Mouse (Mus musculus) urinary bladder, adult 2 months (tissue): ENCODE data around the gene Mtfmt. TPM values are rescaled to one million over a fixed set of nuclear protein-coding genes. Genes with fewer than 3 reads are reported as not detected.

Experiments
- DNase-seq: peaks from one replicate; pipeline ENCODE4 v3.0.0; 2022; ENCODE audit warnings: low spot score
- polyA plus RNA-seq: library from polyadenylated mRNA; depleted of rRNA; stranded (reverse); fragments of >200 nt; gene quantifications from 2 replicates; pipeline ENCODE4 v1.2.3, GENCODE M21; 2012

The Mtfmt gene
- polyA plus RNA-seq, 1 experiment, result 21.9 TPM

- DNase-seq, result no peak
These were observed 8.1 kb upstream of the Mtfmt start for GRCm38 (mm10) chr9:65427511-65427910.

GRCm38 (mm10) chr9:65428003-65428402, 7.6 kb upstream of the Mtfmt start:
- DNase-seq, result no peak

GRCm38 (mm10) chr9:65430401-65430800, 5.2 kb upstream of the Mtfmt start:
- DNase-seq, result no peak

GRCm38 (mm10) chr9:65430921-65431320, 4.7 kb upstream of the Mtfmt start:
- no peak for DNase-seq

- peak; percentile 57 for DNase-seq
These were observed 3.3 kb upstream of the Mtfmt start for GRCm38 (mm10) chr9:65432236-65432635.

GRCm38 (mm10) chr9:65434140-65434539, 1.4 kb upstream of the Mtfmt start:
- no peak for DNase-seq

- no peak for DNase-seq
These were observed 371 bp upstream of the Mtfmt start for GRCm38 (mm10) chr9:65435211-65435610.

- DNase-seq, result no peak
These were observed 9.1 kb downstream of the Mtfmt start for GRCm38 (mm10) chr9:65444692-65445091.

GRCm38 (mm10) chr9:65447951-65448350, 12.4 kb downstream of the Mtfmt start:
- no peak for DNase-seq

- DNase-seq, result no peak
These were observed 23.4 kb downstream of the Mtfmt start for GRCm38 (mm10) chr9:65458975-65459374.

- DNase-seq, result no peak
These were observed 24.6 kb downstream of the Mtfmt start for GRCm38 (mm10) chr9:65460198-65460597.

- peak; percentile 90 for DNase-seq
These were observed 25.3 kb downstream of the Mtfmt start, which contains the start of gene Spg21 for GRCm38 (mm10) chr9:65460732-65461442. Spg21 (plus strand) TSS chr9:65460947.

GRCm38 (mm10) chr9:65462544-65462943, 27.0 kb downstream of the Mtfmt start:
- DNase-seq, result no peak

- DNase-seq, result no peak
These were observed 28.6 kb downstream of the Mtfmt start for GRCm38 (mm10) chr9:65464161-65464560.

GRCm38 (mm10) chr9:65465241-65465640, 29.7 kb downstream of the Mtfmt start:
- no peak for DNase-seq

GRCm38 (mm10) chr9:65467686-65468085, 32.1 kb downstream of the Mtfmt start:
- no peak for DNase-seq

- DNase-seq, result no peak
These were observed 37.2 kb downstream of the Mtfmt start for GRCm38 (mm10) chr9:65472769-65473168.

GRCm38 (mm10) chr9:65479158-65479557, 43.6 kb downstream of the Mtfmt start:
- no peak for DNase-seq

- no peak for DNase-seq
These were observed 44.5 kb downstream of the Mtfmt start for GRCm38 (mm10) chr9:65480071-65480470.

GRCm38 (mm10) chr9:65491476-65491875, 55.9 kb downstream of the Mtfmt start:
- no peak for DNase-seq

GRCm38 (mm10) chr9:65492351-65492750, 56.8 kb downstream of the Mtfmt start:
- DNase-seq, result no peak

GRCm38 (mm10) chr9:65492851-65493250, 57.3 kb downstream of the Mtfmt start:
- no peak for DNase-seq

GRCm38 (mm10) chr9:65502146-65502545, 66.6 kb downstream of the Mtfmt start:
- DNase-seq, result no peak
